Mouse (Mus musculus) right cerebral cortex, postnatal 4 days (tissue): ENCODE measurements around the gene Ppp1r14b.
A peak's percentile ranks its signal among the peaks of the same experiment; 100 is the strongest.
"Not testable (repeated sequence)": the region's sequence is repeated elsewhere in the genome, so short reads cannot be mapped to it uniquely, and the experiment has no call there.

Source experiments
- DNase-seq: peaks from one replicate; pipeline ENCODE4 v3.0.0-alpha.2; 2022

Gene Ppp1r14b

GRCm38 (mm10) chr19:6977759-6978638, 3.2 kb downstream of the Ppp1r14b start:
- DNase-seq = no peak

- DNase-seq = no peak
Observed at GRCm38 (mm10) chr19:6978639-6978974, 3.8 kb downstream of the Ppp1r14b start.

DNA sequence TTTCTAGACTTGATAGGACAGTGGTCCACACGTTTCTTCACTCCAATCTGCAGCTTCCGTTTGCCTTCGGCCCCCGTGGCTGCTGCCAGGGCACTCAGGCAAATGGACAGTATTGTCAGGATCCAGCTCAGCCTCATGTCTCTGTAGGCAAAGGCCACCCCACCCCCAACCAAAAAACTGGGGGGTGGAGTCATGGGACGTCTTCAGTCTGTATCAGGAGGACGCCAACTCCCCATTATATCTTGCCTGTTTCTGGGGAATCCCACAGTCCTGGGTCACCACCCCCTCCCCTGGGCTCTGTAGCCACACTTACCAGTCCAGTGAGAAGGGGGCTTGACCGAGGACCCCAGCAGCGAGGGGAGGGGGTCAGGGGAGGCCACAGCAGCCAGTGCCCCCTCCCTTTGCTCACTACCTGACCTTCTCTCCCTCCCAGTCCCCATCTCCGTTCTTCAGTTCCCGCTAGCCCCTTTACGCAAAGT, 4.3 kb downstream of the Ppp1r14b start:
- DNase-seq = no peak

GRCm38 (mm10) chr19:6979486-6980380, 5.0 kb downstream of the Ppp1r14b start:
- DNase-seq = peak; percentile 100

GRCm38 (mm10) chr19:6980381-6981093, 5.8 kb downstream of the Ppp1r14b start, which contains the start of gene Fkbp2:
Fkbp2 (minus strand) TSS chr19:6980501.
- DNase-seq = peak; percentile 98

DNA sequence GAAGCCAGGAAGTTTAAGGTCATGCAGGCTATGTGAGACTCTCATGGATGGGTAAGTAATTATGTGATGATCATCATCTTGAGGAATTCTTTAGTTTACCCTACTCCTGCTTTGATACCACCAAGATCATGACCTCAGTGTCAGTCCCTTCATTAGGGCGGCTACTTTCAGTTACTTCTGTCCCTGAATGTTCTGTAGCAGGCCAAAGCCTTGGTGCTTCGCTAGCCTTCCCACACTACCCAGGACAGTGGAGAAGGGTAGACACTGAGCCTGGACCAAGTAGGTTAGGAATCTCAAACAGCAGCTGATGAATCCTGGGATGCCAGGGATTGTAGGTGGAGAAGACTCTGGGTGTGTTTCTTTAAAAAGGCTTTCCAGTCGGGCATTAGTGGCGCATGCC, 6.7 kb downstream of the Ppp1r14b start:
- DNase-seq = no peak

- no peak for DNase-seq
Observed at GRCm38 (mm10) chr19:6983621-6984020, 8.9 kb downstream of the Ppp1r14b start.

- DNase-seq = no peak
Observed at GRCm38 (mm10) chr19:6985300-6985699, 10.5 kb downstream of the Ppp1r14b start.

- DNase-seq = no peak
Observed at GRCm38 (mm10) chr19:6985951-6986708, 11.4 kb downstream of the Ppp1r14b start.

GRCm38 (mm10) chr19:6987061-6987903, 12.5 kb downstream of the Ppp1r14b start, which contains the start of gene Vegfb:
Vegfb (minus strand) TSS chr19:6987651.
- DNase-seq = peak; percentile 68

GRCm38 (mm10) chr19:6987904-6988285, 13.1 kb downstream of the Ppp1r14b start:
- DNase-seq = no peak

- no peak for DNase-seq
Observed at GRCm38 (mm10) chr19:6989251-6989650, 14.5 kb downstream of the Ppp1r14b start.

DNA sequence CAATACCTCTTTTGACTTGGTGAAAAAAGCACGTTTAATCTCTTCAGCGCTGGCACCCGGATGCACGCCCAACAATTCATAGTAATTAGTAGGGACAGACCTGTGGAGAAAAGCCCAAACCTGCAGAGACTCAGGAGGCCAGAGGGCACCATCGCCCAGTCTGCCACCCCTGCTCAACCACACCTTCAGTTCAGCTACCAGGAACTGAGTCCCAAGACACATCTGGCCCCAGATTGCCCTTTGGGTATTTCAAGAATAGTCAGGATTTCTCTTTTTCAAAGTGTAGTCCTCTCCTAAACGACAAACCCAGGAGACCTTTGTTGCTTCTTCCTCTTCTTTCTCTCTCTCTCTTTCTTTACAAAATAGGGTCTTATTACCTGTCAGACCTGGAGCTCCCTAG, 15.9 kb downstream of the Ppp1r14b start:
- no peak for DNase-seq

GRCm38 (mm10) chr19:6991166-6991565, 16.4 kb downstream of the Ppp1r14b start:
- DNase-seq = not testable (repeated sequence)

- peak; percentile 93 for DNase-seq
Observed at GRCm38 (mm10) chr19:6992011-6992858, 17.5 kb downstream of the Ppp1r14b start, which contains the start of gene Dnajc4. Dnajc4 (minus strand) TSS chr19:6992572.

GRCm38 (mm10) chr19:6993011-6993770, 18.4 kb downstream of the Ppp1r14b start:
- no peak for DNase-seq

- DNase-seq = no peak
Observed at GRCm38 (mm10) chr19:6994002-6994401, 19.2 kb downstream of the Ppp1r14b start.

DNA sequence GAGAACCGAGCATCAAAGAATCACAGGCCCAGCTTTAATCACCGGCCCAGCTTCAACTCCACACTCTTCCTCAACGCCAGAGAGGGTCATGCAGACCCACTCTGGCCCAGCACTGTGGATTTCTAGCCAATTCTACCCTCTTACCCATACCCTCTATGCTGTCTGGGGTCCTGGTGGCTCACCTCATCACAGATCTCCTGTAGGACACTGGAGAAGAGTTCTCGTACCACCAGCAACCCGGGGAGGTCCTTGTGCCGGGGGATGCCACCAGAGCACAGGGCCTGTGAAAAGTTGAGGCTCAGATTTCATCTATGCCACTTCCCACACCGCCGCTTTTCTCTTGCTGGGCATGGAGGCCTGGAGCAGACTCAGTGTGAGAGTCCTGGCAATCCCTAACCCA, 19.7 kb downstream of the Ppp1r14b start:
- DNase-seq = no peak
